Mouse (Mus musculus): ENCODE results near the gene Sugct. TPM values are rescaled to one million over a fixed set of nuclear protein-coding genes. Genes with fewer than 3 reads are reported as not detected.

Gene Sugct
- polyA plus RNA-seq, 1 experiment from 2014 or later, result 6.4 TPM

DNA sequence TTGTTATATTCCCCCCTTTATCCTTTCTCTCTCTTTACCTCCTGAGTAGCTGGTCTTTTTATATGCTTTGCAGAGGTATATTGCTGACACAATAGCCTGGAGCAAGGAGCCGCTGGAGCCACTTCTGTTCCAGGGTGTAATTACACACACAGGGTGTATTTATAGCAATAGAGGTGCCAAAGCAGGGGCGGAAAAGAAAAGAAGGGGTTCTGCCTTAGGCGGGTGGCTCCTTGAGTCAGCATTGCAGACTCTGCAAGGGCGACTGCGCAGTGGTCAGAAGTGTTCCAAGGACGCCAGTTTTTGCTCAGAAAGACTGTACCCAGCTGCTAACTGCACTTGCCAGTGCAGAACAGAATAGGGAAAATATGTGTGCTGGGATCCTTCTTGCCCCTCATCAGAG lies 869.7 kb downstream of the Sugct start:
- WGBS, result 60% methylated on average over 6 of the region's 6 CpGs
- no peak; the same call in 1 of the 2 replicates for ATAC-seq (replicated peaks; ENCODE audit: extremely low read depth, insufficient read depth, low FRiP score)
- Histone ChIP-seq H3K36me3 (ENCODE audit: control insufficient read depth, insufficient read depth) (no peaks in the 10 kb centered on the region), H3K4me1 (ENCODE audit: control insufficient read depth, insufficient read depth, low read length) (no peaks in the 10 kb centered on the region; the same call in 1 of the 2 replicates), H3K27ac (ENCODE audit: low read length) (no peak overlapping the region), H3K9ac (ENCODE audit: low read length) (no peak overlapping the region), H3K4me2 (ENCODE audit: low read depth, low read length) (no peak overlapping the region), H3K4me3 (ENCODE audit: low read length) (no peak overlapping the region), H3K9me3 (replicated peaks; ENCODE audit: control insufficient read depth, low read length) (no peaks in the 10 kb centered on the region), H3K27me3 (ENCODE audit: control insufficient read depth, insufficient read depth, low read length) (no peaks in the 10 kb centered on the region)

DNA sequence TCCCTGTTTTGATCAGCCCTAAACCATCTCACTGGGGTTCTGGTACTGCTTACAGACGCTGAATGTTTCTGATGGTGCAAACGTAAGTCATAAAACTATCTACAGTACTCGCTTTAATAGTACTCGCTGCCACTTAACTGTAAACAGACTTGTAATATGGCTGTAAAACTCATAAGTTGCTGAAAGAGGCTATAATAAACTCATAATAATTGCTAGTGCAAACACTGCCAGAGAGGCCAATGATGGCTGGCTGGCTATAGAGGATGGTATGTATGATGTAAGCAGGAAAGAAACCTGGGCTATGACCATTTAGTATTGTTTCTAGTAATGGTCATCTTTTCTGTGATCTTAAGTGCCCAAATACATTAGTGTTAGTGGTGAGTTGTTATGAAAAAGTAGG lies 873.6 kb downstream of the Sugct start:
- Histone ChIP-seq H3K4me2 (ENCODE audit: low read depth, low read length) (no peak overlapping the region), H3K4me1 (ENCODE audit: control insufficient read depth, insufficient read depth, low read length) (no peaks in the 10 kb centered on the region; the same call in 1 of the 2 replicates), H3K4me3 (ENCODE audit: low read length) (no peak overlapping the region), H3K9me3 (replicated peaks; ENCODE audit: control insufficient read depth, low read length) (no peaks in the 10 kb centered on the region), H3K27ac (ENCODE audit: low read length) (no peak overlapping the region), H3K9ac (ENCODE audit: low read length) (no peak overlapping the region), H3K36me3 (ENCODE audit: control insufficient read depth, insufficient read depth) (no peaks in the 10 kb centered on the region), H3K27me3 (ENCODE audit: control insufficient read depth, insufficient read depth, low read length) (no peaks in the 10 kb centered on the region)
- no peak for ATAC-seq (replicated peaks; ENCODE audit: extremely low read depth, insufficient read depth, low FRiP score)
- WGBS, result 85% methylated on average over 4 of the region's 4 CpGs

DNA sequence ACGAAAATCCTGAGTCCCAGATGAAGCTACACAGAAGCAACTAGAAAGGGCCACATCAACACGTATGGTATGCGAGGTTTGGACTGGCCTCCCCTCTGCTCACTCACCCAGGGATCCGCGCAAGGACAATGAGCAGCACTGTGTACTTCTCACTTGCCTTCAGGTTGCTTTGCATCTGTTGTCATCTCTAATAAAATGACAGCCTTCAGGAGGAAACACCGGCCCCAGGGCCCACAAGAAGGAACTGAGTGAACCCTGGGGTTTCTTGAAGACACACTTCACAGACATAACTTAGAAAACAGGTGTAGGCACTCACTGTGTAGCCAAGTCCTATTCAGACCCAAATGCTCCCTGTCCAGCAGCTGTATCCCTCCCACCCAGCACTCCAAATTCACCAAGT lies 877.9 kb downstream of the Sugct start:
- WGBS, result 80% methylated on average over 6 of the region's 6 CpGs
- H3K36me3 ChIP-seq (ENCODE audit: control insufficient read depth, insufficient read depth), result no peaks in the 10 kb centered on the region
- H3K9me3 ChIP-seq (replicated peaks; ENCODE audit: control insufficient read depth, low read length), result no peaks in the 10 kb centered on the region
- no peak overlapping the region for H3K4me3 ChIP-seq (ENCODE audit: low read length)
- no peak overlapping the region for H3K9ac ChIP-seq (ENCODE audit: low read length)
- H3K4me1 ChIP-seq (ENCODE audit: control insufficient read depth, insufficient read depth, low read length), result no peaks in the 10 kb centered on the region
- ATAC-seq (replicated peaks; ENCODE audit: extremely low read depth, insufficient read depth, low FRiP score), result no peak
- H3K4me2 ChIP-seq (ENCODE audit: low read depth, low read length), result no peak overlapping the region
- H3K27ac ChIP-seq (ENCODE audit: low read length), result no peak overlapping the region
- no peaks in the 10 kb centered on the region for H3K27me3 ChIP-seq (ENCODE audit: control insufficient read depth, insufficient read depth, low read length)

DNA sequence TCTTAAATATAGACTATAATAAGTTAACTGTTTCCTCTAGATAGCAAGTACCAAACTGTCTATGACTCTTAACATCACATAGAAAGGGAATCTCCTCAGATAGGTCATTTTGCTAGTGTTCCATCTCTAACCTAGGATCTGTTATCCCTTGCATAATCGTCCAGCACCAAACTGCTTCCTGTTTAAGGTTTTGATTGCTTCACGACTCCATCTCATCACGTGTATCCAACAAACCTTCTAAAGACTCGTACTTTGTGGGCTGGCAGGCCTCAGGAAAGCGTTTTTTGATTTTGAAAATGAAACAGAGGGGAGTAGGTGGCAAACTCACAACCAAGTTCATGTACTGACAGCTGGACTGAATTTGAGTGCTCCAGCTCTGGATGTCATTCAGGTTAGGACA lies 878.6 kb downstream of the Sugct start:
- no peak overlapping the region for H3K4me2 ChIP-seq (ENCODE audit: low read depth, low read length)
- WGBS, result 74% methylated on average over 5 of the region's 5 CpGs
- H3K4me3 ChIP-seq (ENCODE audit: low read length), result no peak overlapping the region
- no peak overlapping the region for H3K9ac ChIP-seq (ENCODE audit: low read length)
- ATAC-seq (replicated peaks; ENCODE audit: extremely low read depth, insufficient read depth, low FRiP score), result no peak
- no peaks in the 10 kb centered on the region for H3K36me3 ChIP-seq (ENCODE audit: control insufficient read depth, insufficient read depth)
- no peaks in the 10 kb centered on the region for H3K9me3 ChIP-seq (replicated peaks; ENCODE audit: control insufficient read depth, low read length)
- no peaks in the 10 kb centered on the region for H3K4me1 ChIP-seq (ENCODE audit: control insufficient read depth, insufficient read depth, low read length)
- H3K27ac ChIP-seq (ENCODE audit: low read length), result no peak overlapping the region
- no peaks in the 10 kb centered on the region for H3K27me3 ChIP-seq (ENCODE audit: control insufficient read depth, insufficient read depth, low read length)

DNA sequence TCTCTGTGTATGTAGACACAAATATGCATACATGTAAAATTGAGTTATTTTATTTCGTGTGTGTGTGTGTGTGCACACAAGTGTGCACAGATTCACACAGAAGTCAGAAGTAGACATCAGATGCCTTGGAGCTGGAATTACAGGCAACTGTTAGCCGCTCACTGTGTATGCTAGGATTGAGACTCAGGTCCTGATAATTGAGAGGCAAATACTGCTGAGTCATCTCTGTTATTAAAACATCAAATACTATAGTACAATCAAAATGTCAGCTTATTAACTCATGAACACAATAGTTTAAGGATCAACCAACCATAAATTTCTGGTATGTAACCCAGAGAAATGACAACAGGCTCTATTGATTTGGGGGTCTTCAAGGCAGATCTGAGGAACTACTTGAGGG lies 883.1 kb downstream of the Sugct start:
- Histone ChIP-seq H3K27ac (ENCODE audit: low read length) (no peak overlapping the region), H3K4me2 (ENCODE audit: low read depth, low read length) (no peak overlapping the region), H3K27me3 (ENCODE audit: control insufficient read depth, insufficient read depth, low read length) (no peaks in the 10 kb centered on the region), H3K9ac (ENCODE audit: low read length) (no peak overlapping the region), H3K4me1 (ENCODE audit: control insufficient read depth, insufficient read depth, low read length) (no peaks in the 10 kb centered on the region), H3K4me3 (ENCODE audit: low read length) (no peak overlapping the region), H3K36me3 (ENCODE audit: control insufficient read depth, insufficient read depth) (no peaks in the 10 kb centered on the region), H3K9me3 (replicated peaks; ENCODE audit: control insufficient read depth, low read length) (no peaks in the 10 kb centered on the region)
- no peak for ATAC-seq (replicated peaks; ENCODE audit: extremely low read depth, insufficient read depth, low FRiP score)
- WGBS, result 87% methylated on average over 2 of the region's 2 CpGs

Other genes with a start within 250 kb of the Sugct start
- 28.8 and 29.5 TPM in 2 replicates for gene Mplkip, start 361 bp downstream of the Sugct start, polyA plus RNA-seq (2015; fragmentation: Nextera tagmentation; extraction: Ambion mirVana)
- gene Cdk13, start 109.5 kb upstream of the Sugct start, polyA plus RNA-seq (2015; fragmentation: Nextera tagmentation; extraction: Ambion mirVana), result 10.0 and 10.9 TPM in 2 replicates
- gene Rala, start 248.7 kb upstream of the Sugct start, polyA plus RNA-seq (2015; fragmentation: Nextera tagmentation; extraction: Ambion mirVana), result 83.8 and 86.0 TPM in 2 replicates

Data from heart, embryonic 16.5 days (tissue).